Mouse (Mus musculus) intestine, postnatal 0 days (tissue): Measurements from ENCODE around the gene Igfbp2. TPM values are rescaled to one million over a fixed set of nuclear protein-coding genes. Genes with fewer than 3 reads are reported as not detected.

ENCODE experiments used
- ATAC-seq: fragments of 200-750 bp; cut with Nextera tagmentation; 2 replicates; pipeline ENCODE4 v1.8.0; 2017; ENCODE audit warnings: mild to moderate bottlenecking, moderate TSS enrichment, moderate library complexity
- H3K27ac ChIP-seq: fragments of 300-500 bp; sonication (generic); 2 replicates; pipeline ENCODE4 v1.5.1; 2014; ENCODE audit warnings: mild to moderate bottlenecking, low read depth, low read length, moderate library complexity
- H3K27me3 ChIP-seq: fragments of 300-500 bp; sonication (generic); replicated peaks from 2 replicates; pipeline ENCODE4 v1.6.1; 2014; ENCODE audit warnings: low read length, mixed read lengths; ENCODE audit not compliant: control insufficient read depth, insufficient read depth
- H3K36me3 ChIP-seq: fragments of 300-500 bp; sonication (generic); 2 replicates; pipeline ENCODE4 v1.6.1; 2014; ENCODE audit warnings: mild to moderate bottlenecking, moderate library complexity; ENCODE audit not compliant: control insufficient read depth, insufficient read depth
- H3K4me1 ChIP-seq: fragments of 300-500 bp; sonication (generic); replicated peaks from 2 replicates; pipeline ENCODE4 v1.6.1; 2014; ENCODE audit warnings: antibody characterized with exemption, low read length, mixed read lengths; ENCODE audit not compliant: control insufficient read depth, insufficient read depth
- H3K4me2 ChIP-seq: fragments of 300-500 bp; sonication (generic); replicated peaks from 2 replicates; pipeline ENCODE4 v1.6.1; 2014; ENCODE audit warnings: low read depth, mild to moderate bottlenecking, moderate library complexity
- H3K4me3 ChIP-seq: fragments of 300-500 bp; sonication (generic); 2 replicates; pipeline ENCODE4 v1.5.1; 2014; ENCODE audit warnings: low read depth, low read length
- H3K9ac ChIP-seq: fragments of 300-500 bp; sonication (generic); 2 replicates; pipeline ENCODE4 v1.6.1; 2014; ENCODE audit warnings: mild to moderate bottlenecking, low read depth, low read length
- H3K9me3 ChIP-seq: fragments of 300-500 bp; sonication (generic); 2 replicates; pipeline ENCODE4 v1.6.1; 2016; ENCODE audit warnings: mixed run types; ENCODE audit not compliant: control insufficient read depth
- CTCF ChIP-seq: sonication (generic); IDR thresholded peaks from 2 replicates; pipeline ENCODE4 v1.5.1; 2016; ENCODE audit warnings: low read depth, mild to moderate bottlenecking, control low read depth, antibody characterized with exemption, moderate library complexity
- WGBS: fragments of 180-500 bp; shearing (Covaris S2); extraction: QIAGEN DNeasy Blood & Tissue Kit; methylation state at CpG from one replicate; pipeline ENCODE4 v1.1.7; 2014; 5-methylcytosine and 5-hydroxymethylcytosine counted together
- polyA plus RNA-seq: library from polyadenylated mRNA; unstranded; fragments of >200 nt; fragmentation: Nextera tagmentation; extraction: Ambion mirVana; gene quantifications from 2 replicates; pipeline ENCODE4 v1.2.1, GENCODE M21; 2015

The Igfbp2 gene
- polyA plus RNA-seq, 1 experiment from 2014 or later = 94.0 TPM

DNA sequence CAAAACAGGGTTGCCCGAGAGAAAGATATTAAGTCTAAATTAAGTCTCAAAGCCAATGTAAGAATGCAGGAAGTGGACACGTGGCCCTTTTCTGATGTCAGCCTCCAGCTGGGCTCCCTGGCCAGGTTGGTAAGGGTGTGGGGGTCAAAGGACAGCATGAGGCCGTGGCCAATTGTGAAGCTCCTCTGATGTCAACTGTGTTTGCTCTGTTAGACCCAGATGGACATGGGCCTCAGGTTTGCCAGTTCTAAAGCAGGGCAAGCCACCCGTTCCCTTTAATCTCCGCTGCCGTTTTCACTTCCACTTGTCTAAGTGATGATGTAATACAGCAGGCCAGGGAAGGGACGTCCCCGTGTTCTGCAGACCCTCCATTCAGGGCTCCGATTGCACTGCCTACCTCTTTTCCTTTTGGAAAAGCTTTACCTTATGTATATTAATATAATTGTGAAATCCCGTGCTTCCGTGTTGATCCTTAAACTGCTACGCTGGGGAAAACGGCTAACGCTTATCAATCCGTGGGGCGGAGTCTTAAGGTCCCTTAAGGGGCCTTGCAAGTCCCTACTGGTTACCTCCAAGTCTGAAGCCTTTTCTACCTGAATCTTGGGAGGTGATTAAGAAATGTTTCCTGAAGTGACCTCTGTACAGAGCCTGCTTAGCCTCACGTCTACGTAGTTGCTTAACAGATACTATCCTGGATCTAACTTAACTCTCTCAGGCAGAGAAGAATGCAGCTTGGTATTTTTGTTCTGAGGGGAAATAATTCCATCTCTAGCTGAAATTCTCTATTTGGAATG lies 18.6 kb downstream of the Igfbp2 start:
- Histone ChIP-seq H3K9me3 (no peaks in the 10 kb centered on the region), H3K4me1 (peaks cover 4% of the 10 kb centered on the region; the same call in 1 of the 2 replicates), H3K36me3 (no peaks in the 10 kb centered on the region), H3K27ac (peak overlapping the region; percentile 50), H3K4me3 (no peak overlapping the region), H3K9ac (no peak overlapping the region), H3K27me3 (no peaks in the 10 kb centered on the region), H3K4me2 (no peak overlapping the region; the same call in 1 of the 2 replicates)
- peak; percentile 76 for ATAC-seq
- TF ChIP-seq CTCF = no peak
- 57% methylated on average over 18 of the region's 18 CpGs for WGBS

DNA sequence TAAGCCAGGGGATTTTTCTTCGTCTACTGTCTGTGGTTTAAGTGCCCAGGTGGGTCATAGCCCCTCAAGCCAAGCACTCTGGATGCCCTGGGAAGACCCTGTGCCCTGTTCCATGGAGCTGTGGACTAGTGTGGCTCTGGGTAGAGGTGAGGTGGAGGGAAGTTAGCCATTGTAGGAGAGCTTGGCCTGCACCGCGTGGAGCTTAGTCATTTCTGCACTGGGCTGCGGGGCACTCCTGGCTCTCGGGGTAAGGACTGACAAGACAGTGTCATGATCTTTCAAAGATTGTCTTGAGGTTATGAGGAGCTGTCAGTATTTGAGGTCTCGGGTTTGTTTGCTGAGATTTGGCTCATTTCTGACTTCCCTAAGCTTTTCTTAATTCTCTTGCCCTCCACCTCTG lies 20.4 kb downstream of the Igfbp2 start:
- WGBS = 88% methylated on average over 6 of the region's 6 CpGs
- no peak overlapping the region for H3K27ac ChIP-seq
- no peaks in the 10 kb centered on the region for H3K9me3 ChIP-seq
- no peaks in the 10 kb centered on the region for H3K27me3 ChIP-seq
- H3K4me3 ChIP-seq = no peak overlapping the region
- no peak for TF ChIP-seq CTCF
- no peak overlapping the region for H3K4me2 ChIP-seq
- no peak overlapping the region for H3K9ac ChIP-seq
- H3K36me3 ChIP-seq = no peaks in the 10 kb centered on the region
- H3K4me1 ChIP-seq = peaks cover 4% of the 10 kb centered on the region; the same call in 1 of the 2 replicates
- no peak for ATAC-seq

DNA sequence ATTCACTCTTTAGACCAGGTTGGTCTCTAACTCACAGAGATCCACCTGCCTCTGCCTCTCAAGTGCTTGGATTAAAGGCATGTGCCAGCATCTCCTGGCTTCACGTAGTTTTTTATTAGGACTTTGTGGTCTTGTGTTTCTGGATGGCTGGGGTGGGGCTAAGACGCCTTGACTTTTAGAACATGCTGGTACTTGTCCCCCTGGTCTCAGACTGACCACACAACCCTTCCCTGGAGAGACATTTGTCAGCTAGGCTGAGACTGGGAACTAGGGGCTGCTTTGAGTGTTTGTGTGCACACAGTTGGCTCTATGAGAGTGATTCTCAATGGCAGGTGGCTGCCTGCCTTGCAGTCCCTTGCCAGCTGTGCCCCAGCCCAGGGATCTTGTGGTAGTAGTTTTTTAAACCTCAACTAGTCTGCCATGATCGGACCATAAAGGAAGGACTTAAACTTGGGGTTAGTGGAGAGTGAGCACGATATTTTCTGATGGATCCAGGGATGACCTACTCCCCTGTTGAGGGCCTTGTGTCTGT lies 23.6 kb downstream of the Igfbp2 start:
- no peak overlapping the region for H3K27ac ChIP-seq
- peaks cover under 1% of the 10 kb centered on the region; the same call in 1 of the 2 replicates for H3K4me1 ChIP-seq
- whole genome bisulfite sequencing = 88% methylated on average over 4 of the region's 4 CpGs
- H3K4me3 ChIP-seq = no peak overlapping the region
- no peaks in the 10 kb centered on the region for H3K36me3 ChIP-seq
- no peak for TF ChIP-seq CTCF
- ATAC-seq = no peak
- no peaks in the 10 kb centered on the region for H3K9me3 ChIP-seq
- H3K27me3 ChIP-seq = no peaks in the 10 kb centered on the region
- no peak overlapping the region for H3K4me2 ChIP-seq
- no peak overlapping the region for H3K9ac ChIP-seq

DNA sequence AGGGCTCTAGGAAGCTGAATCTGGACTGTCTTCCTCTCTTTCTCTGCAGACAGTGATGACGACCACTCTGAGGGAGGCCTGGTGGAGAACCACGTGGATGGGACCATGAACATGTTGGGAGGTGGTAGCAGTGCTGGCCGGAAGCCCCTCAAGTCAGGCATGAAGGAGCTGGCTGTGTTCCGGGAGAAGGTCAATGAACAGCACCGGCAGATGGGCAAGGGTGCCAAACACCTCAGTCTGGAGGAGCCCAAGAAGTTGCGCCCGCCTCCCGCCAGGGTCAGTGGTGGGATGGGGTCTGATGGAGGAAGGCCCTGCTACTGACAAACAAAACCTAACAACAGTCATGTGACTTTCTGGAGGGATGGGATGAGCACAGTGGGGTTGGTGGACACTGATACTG lies 24.7 kb downstream of the Igfbp2 start:
- H3K27ac ChIP-seq = no peak overlapping the region
- no peaks in the 10 kb centered on the region for H3K9me3 ChIP-seq
- no peak overlapping the region for H3K9ac ChIP-seq
- ATAC-seq = no peak
- no peaks in the 10 kb centered on the region for H3K36me3 ChIP-seq
- H3K4me2 ChIP-seq = no peak overlapping the region
- no peaks in the 10 kb centered on the region for H3K27me3 ChIP-seq
- WGBS = 93% methylated on average over 8 of the region's 8 CpGs
- H3K4me3 ChIP-seq = no peak overlapping the region
- H3K4me1 ChIP-seq = no peaks in the 10 kb centered on the region
- no peak for TF ChIP-seq CTCF

DNA sequence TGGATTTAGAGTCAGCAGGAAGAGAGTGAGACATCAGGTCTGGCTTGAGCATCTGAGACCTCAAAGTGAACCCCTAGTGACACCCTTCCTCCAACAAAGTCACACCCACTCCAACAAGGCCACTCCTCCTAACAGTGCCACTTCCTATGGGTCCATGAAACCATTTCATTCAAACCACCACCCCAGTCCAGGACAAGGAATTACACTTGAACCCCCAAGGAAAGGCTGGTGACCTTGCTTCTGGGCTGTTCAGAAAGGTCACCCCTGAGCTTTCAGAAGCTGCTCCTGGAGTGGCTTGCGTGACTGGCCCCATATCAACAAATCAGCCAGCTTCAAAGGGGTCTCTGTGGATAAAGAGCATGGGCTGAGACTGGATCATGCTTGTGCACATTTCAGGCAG lies 29.5 kb downstream of the Igfbp2 start:
- ATAC-seq = no peak
- 96% methylated on average over 1 of the region's 1 CpGs for WGBS
- Histone ChIP-seq H3K27ac (no peak overlapping the region), H3K4me3 (no peak overlapping the region), H3K9me3 (no peaks in the 10 kb centered on the region), H3K4me2 (no peak overlapping the region), H3K27me3 (no peaks in the 10 kb centered on the region), H3K4me1 (no peaks in the 10 kb centered on the region), H3K36me3 (no peaks in the 10 kb centered on the region), H3K9ac (no peak overlapping the region)
- TF ChIP-seq CTCF = no peak

DNA sequence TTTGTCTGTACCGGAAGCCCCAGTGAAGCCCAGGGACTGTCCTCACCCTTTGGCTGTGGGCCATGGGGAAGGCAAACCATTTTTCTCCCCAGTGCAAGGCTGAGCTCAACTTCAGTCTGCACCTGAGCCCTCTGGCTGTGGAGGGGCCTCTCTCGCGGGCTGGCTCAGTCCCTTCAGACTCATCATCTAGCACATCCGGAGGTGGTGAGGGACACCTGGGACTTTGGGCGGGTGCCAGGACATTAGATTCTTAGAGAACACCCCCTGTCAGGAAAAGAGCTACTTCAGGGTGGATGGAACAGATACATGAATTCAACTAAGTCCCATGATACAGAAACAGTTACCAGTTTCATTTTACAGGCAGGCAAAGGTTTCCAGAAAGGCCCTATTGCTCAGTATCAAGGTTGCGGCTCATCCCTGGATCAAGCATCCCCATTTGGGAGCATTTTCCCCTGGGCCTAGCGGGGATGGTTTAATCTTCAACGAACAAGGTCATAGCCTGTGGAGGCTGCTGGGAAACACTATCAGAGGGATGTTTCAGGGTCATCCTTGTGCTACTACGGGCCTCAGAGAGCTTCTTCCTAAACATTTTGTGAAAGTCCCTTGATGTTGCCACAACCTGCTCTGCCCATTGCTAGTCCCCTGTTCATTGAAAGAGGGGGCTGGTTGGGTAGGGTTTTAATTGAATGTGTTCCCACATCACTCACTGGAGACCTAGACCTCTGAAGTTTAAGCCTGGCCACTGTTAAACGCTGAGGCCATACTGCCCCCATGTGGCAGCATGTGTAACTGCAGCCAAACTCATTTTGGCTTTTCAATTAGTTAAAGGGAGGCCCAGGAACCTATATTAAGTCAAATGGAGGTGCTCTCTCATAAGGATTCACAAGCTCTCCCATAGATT lies 30.3 kb downstream of the Igfbp2 start:
- Histone ChIP-seq H3K27me3 (no peaks in the 10 kb centered on the region), H3K9me3 (no peaks in the 10 kb centered on the region), H3K4me2 (no peak overlapping the region), H3K27ac (no peak overlapping the region), H3K4me3 (no peak overlapping the region), H3K36me3 (no peaks in the 10 kb centered on the region), H3K4me1 (no peaks in the 10 kb centered on the region), H3K9ac (no peak overlapping the region)
- TF ChIP-seq CTCF = peak; percentile 97
- WGBS = 45% methylated on average over 10 of the region's 10 CpGs
- ATAC-seq = no peak
